Mouse (Mus musculus): Measurements from ENCODE around the gene Crlf2. TPM values are rescaled to one million over a fixed set of nuclear protein-coding genes. Genes with fewer than 3 reads are reported as not detected.
A peak's percentile ranks its signal among the peaks of the same experiment; 100 is the strongest.

Gene Crlf2
- total RNA-seq (2021): 10 to 100 TPM; 36.6 to 38.6 TPM
- long read RNA-seq, experiment 1, transcript Crlf2-201 (8 exons, 1,323 nt): major isoform, 11 of 17 reads
- long read RNA-seq, experiment 1, partial matches to known transcripts: 2 of 17 reads
- long read RNA-seq, experiment 1, other reads (novel, unspliced or antisense): 0 of 17 reads
- long read RNA-seq, experiment 2, transcript Crlf2-201 (8 exons, 1,323 nt): major isoform, 33 of 61 reads
- long read RNA-seq, experiment 2, transcript Crlf2-203 (8 exons, 1,405 nt): minor isoform, 8 of 61 reads
- long read RNA-seq, experiment 2, partial matches to known transcripts: 13 of 61 reads
- long read RNA-seq, experiment 2, other reads (novel, unspliced or antisense): 7 of 61 reads

- peak; percentile 86 to 94 for DNase-seq (ENCODE audit: low spot score in 2 of 2)
Measured at GRCm38 (mm10) chr5:109558404-109559160, at the start of gene Crlf2. Gene Crlf2 (minus strand): TSS chr5:109558993.

GRCm38 (mm10) chr5:109602585-109602984 lies 43.8 kb upstream of the Crlf2 start:
- no peak for DNase-seq (ENCODE audit: low spot score in 2 of 2)

- DNase-seq (ENCODE audit: low spot score in 2 of 2): peak; percentile 17 to 20
Measured at GRCm38 (mm10) chr5:109601080-109601479, 42.3 kb upstream of the Crlf2 start.

GRCm38 (mm10) chr5:109598876-109599275 lies 40.1 kb upstream of the Crlf2 start:
- DNase-seq (ENCODE audit: low spot score in 2 of 2): no peak

- DNase-seq (ENCODE audit: low spot score in 2 of 2): peak; percentile 21 to 42
Measured at GRCm38 (mm10) chr5:109596647-109597046, 37.9 kb upstream of the Crlf2 start.

- no peak for DNase-seq (ENCODE audit: low spot score in 2 of 2)
Measured at GRCm38 (mm10) chr5:109562829-109563228, 4.0 kb upstream of the Crlf2 start.

- DNase-seq (ENCODE audit: low spot score in 2 of 2): no peak
Measured at GRCm38 (mm10) chr5:109559191-109559590, 398 bp upstream of the Crlf2 start.

GRCm38 (mm10) chr5:109558123-109558403 lies 730 bp downstream of the Crlf2 start:
- DNase-seq (ENCODE audit: low spot score in 2 of 2): peak in 1 of 2 experiments; percentile 40

- DNase-seq (ENCODE audit: low spot score in 2 of 2): peak; percentile 89 to 92
Measured at GRCm38 (mm10) chr5:109557321-109558122, 1.3 kb downstream of the Crlf2 start.

- peak; percentile 82 to 83 for DNase-seq (ENCODE audit: low spot score in 2 of 2)
Measured at GRCm38 (mm10) chr5:109556591-109557320, 2.0 kb downstream of the Crlf2 start.

- peak; percentile 33 to 50 for DNase-seq (ENCODE audit: low spot score in 2 of 2)
Measured at GRCm38 (mm10) chr5:109555676-109556571, 2.9 kb downstream of the Crlf2 start.

- DNase-seq (ENCODE audit: low spot score in 2 of 2): peak in 1 of 2 experiments; percentile 10
Measured at GRCm38 (mm10) chr5:109555236-109555675, 3.5 kb downstream of the Crlf2 start.

GRCm38 (mm10) chr5:109554091-109555050 lies 4.4 kb downstream of the Crlf2 start:
- peak in 1 of 2 experiments; percentile 28 for DNase-seq (ENCODE audit: low spot score in 2 of 2)

GRCm38 (mm10) chr5:109553160-109553930 lies 5.4 kb downstream of the Crlf2 start:
- DNase-seq (ENCODE audit: low spot score in 2 of 2): peak in 1 of 2 experiments; percentile 22

- no peak for DNase-seq (ENCODE audit: low spot score in 2 of 2)
Measured at GRCm38 (mm10) chr5:109552541-109552940, 6.3 kb downstream of the Crlf2 start.

GRCm38 (mm10) chr5:109552116-109552515 lies 6.7 kb downstream of the Crlf2 start:
- DNase-seq (ENCODE audit: low spot score in 2 of 2): no peak

- no peak for DNase-seq (ENCODE audit: low spot score in 2 of 2)
Measured at GRCm38 (mm10) chr5:109551041-109551765, 7.6 kb downstream of the Crlf2 start.

All from adrenal gland, adult 18-20 months (tissue).